Mouse (Mus musculus) embryonic facial prominence, embryonic 11.5 days (tissue): ENCODE data around the gene Lta. TPM values are rescaled to one million over a fixed set of nuclear protein-coding genes. Genes with fewer than 3 reads are reported as not detected.

Experiments used
- ATAC-seq: fragments of 200-750 bp; cut with Nextera tagmentation; replicated peaks from 2 replicates; pipeline ENCODE4 v1.8.0; 2017; ENCODE audit warnings: low read depth; ENCODE audit not compliant: insufficient number of reproducible peaks, low FRiP score, low TSS enrichment
- DNase-seq: peaks from one replicate; pipeline ENCODE4 v3.0.0-alpha.2; 2015; ENCODE audit warnings: low spot score
- H3K27ac ChIP-seq: fragments of 300-500 bp; sonication (generic); replicated peaks from 2 replicates; pipeline ENCODE4 v1.5.1; 2014; ENCODE audit warnings: mild to moderate bottlenecking, low read depth, low read length, control low read depth
- H3K27me3 ChIP-seq: fragments of 300-500 bp; sonication (generic); 2 replicates; pipeline ENCODE4 v1.6.1; 2014; ENCODE audit warnings: mild to moderate bottlenecking, low read length, moderate library complexity, mixed read lengths; ENCODE audit not compliant: control insufficient read depth, insufficient read depth
- H3K36me3 ChIP-seq: fragments of 300-500 bp; sonication (generic); replicated peaks from 2 replicates; pipeline ENCODE4 v1.6.1; 2014; ENCODE audit warnings: low read depth, mild to moderate bottlenecking, low read length, moderate library complexity, mixed read lengths; ENCODE audit not compliant: control insufficient read depth, insufficient read depth
- H3K4me1 ChIP-seq: fragments of 300-500 bp; sonication (generic); 2 replicates; pipeline ENCODE4 v1.6.1; 2014; ENCODE audit warnings: low read length, mixed read lengths; ENCODE audit not compliant: control insufficient read depth, insufficient read depth
- H3K4me2 ChIP-seq: fragments of 300-500 bp; sonication (generic); 2 replicates; pipeline ENCODE4 v1.6.1; 2014; ENCODE audit warnings: low read depth, mild to moderate bottlenecking, control low read depth, low read length, moderate library complexity
- H3K4me3 ChIP-seq: fragments of 300-500 bp; sonication (generic); 2 replicates; pipeline ENCODE4 v1.5.1; 2014; ENCODE audit warnings: low read depth, low read length, control low read depth
- H3K9ac ChIP-seq: fragments of 300-500 bp; sonication (generic); replicated peaks from 2 replicates; pipeline ENCODE4 v1.6.1; 2014; ENCODE audit warnings: mild to moderate bottlenecking, control low read depth, low read length
- H3K9me3 ChIP-seq: fragments of 300-500 bp; sonication (generic); replicated peaks from 2 replicates; pipeline ENCODE4 v1.6.1; 2016; ENCODE audit warnings: mild to moderate bottlenecking, low read length, inconsistent platforms, mixed read lengths; ENCODE audit not compliant: control insufficient read depth
- WGBS: fragments of 180-500 bp; shearing (Covaris S2); extraction: QIAGEN DNeasy Blood & Tissue Kit; methylation state at CpG from one replicate; pipeline ENCODE4 v1.1.7; 2014; 5-methylcytosine and 5-hydroxymethylcytosine counted together
- polyA plus RNA-seq: library from polyadenylated mRNA; unstranded; fragments of >200 nt; fragmentation: Nextera tagmentation; extraction: Ambion mirVana; gene quantifications from 2 replicates; pipeline ENCODE4 v1.2.1, GENCODE M21; 2014

Gene Lta
- polyA plus RNA-seq, 1 experiment from 2014 or later: not detected

- Histone ChIP-seq H3K4me3 (no peak overlapping the region), H3K9me3 (no peaks in the 10 kb centered on the region), H3K4me2 (no peak overlapping the region), H3K27me3 (no peaks in the 10 kb centered on the region), H3K27ac (no peak overlapping the region), H3K36me3 (no peaks in the 10 kb centered on the region), H3K4me1 (no peaks in the 10 kb centered on the region), H3K9ac (no peak overlapping the region)
- no peak for ATAC-seq
- 87% methylated on average over 5 of the region's 5 CpGs for WGBS
- no peak for DNase-seq
Observed at GRCm38 (mm10) chr17:35180093-35180492, 25.1 kb downstream of the Lta start.

GRCm38 (mm10) chr17:35178528-35178927 is 26.6 kb downstream of the Lta start:
- 11% methylated on average over 5 of the region's 5 CpGs for WGBS
- no peaks in the 10 kb centered on the region for H3K36me3 ChIP-seq
- peak; percentile 79 for DNase-seq
- no peaks in the 10 kb centered on the region for H3K9me3 ChIP-seq
- no peak overlapping the region for H3K4me3 ChIP-seq
- H3K9ac ChIP-seq: no peak overlapping the region
- H3K4me2 ChIP-seq: no peak overlapping the region
- ATAC-seq: peak; percentile 76
- no peak overlapping the region for H3K27ac ChIP-seq
- no peaks in the 10 kb centered on the region for H3K27me3 ChIP-seq
- H3K4me1 ChIP-seq: no peaks in the 10 kb centered on the region

GRCm38 (mm10) chr17:35175968-35176367 is 29.2 kb downstream of the Lta start, which contains the start of gene Aif1:
TSS of gene Aif1 (minus strand) at chr17:35176068.
- H3K4me3 ChIP-seq: no peak within 1 kb of the TSS
- no peak within 1 kb of the TSS for H3K27ac ChIP-seq
- DNase-seq: no peak

GRCm38 (mm10) chr17:35175382-35175781 is 29.8 kb downstream of the Lta start:
- Histone ChIP-seq H3K4me1 (no peaks in the 10 kb centered on the region), H3K36me3 (no peaks in the 10 kb centered on the region), H3K9me3 (no peaks in the 10 kb centered on the region), H3K9ac (no peak overlapping the region), H3K4me2 (no peak overlapping the region), H3K27ac (no peak overlapping the region), H3K4me3 (no peak overlapping the region), H3K27me3 (no peaks in the 10 kb centered on the region)
- DNase-seq: no peak
- no peak for ATAC-seq
- 77% methylated on average over 6 of the region's 6 CpGs for WGBS

More at GRCm38 (mm10) chr17:35175968-35176367, 29.2 kb downstream of the Lta start, which contains the start of gene Aif1:
- WGBS: 42% methylated on average over 2 of the region's 2 CpGs
- Histone ChIP-seq H3K36me3 (no peaks in the 10 kb centered on the region), H3K4me2 (no peak within 1 kb of the TSS), H3K4me1 (no peaks in the 10 kb centered on the region), H3K27me3 (no peaks in the 10 kb centered on the region), H3K9ac (no peak within 1 kb of the TSS), H3K9me3 (no peaks in the 10 kb centered on the region)
- no peak for ATAC-seq

- Histone ChIP-seq H3K4me1 (no peaks in the 10 kb centered on the region), H3K4me2 (no peak overlapping the region), H3K4me3 (no peak overlapping the region), H3K27me3 (no peaks in the 10 kb centered on the region), H3K27ac (no peak overlapping the region), H3K9ac (no peak overlapping the region), H3K36me3 (no peaks in the 10 kb centered on the region), H3K9me3 (no peaks in the 10 kb centered on the region)
- DNase-seq (no peak), ATAC-seq (no peak)
- 65% methylated on average over 8 of the region's 8 CpGs for WGBS
Observed at GRCm38 (mm10) chr17:35174201-35174977, 30.8 kb downstream of the Lta start.

GRCm38 (mm10) chr17:35173329-35173728 is 31.8 kb downstream of the Lta start:
- ATAC-seq (no peak), DNase-seq (no peak)
- no peak overlapping the region for H3K27ac ChIP-seq
- no peaks in the 10 kb centered on the region for H3K4me1 ChIP-seq
- no peak overlapping the region for H3K4me2 ChIP-seq
- WGBS: 70% methylated on average over 3 of the region's 3 CpGs
- no peak overlapping the region for H3K9ac ChIP-seq
- no peaks in the 10 kb centered on the region for H3K27me3 ChIP-seq
- no peaks in the 10 kb centered on the region for H3K36me3 ChIP-seq
- no peaks in the 10 kb centered on the region for H3K9me3 ChIP-seq
- no peak overlapping the region for H3K4me3 ChIP-seq

GRCm38 (mm10) chr17:35172445-35173234 is 32.5 kb downstream of the Lta start:
- no peak overlapping the region for H3K9ac ChIP-seq
- H3K4me1 ChIP-seq: no peaks in the 10 kb centered on the region
- H3K27me3 ChIP-seq: no peaks in the 10 kb centered on the region
- ATAC-seq (no peak), DNase-seq (no peak)
- 72% methylated on average over 11 of the region's 11 CpGs for WGBS
- H3K4me2 ChIP-seq: no peak overlapping the region
- no peak overlapping the region for H3K4me3 ChIP-seq
- H3K27ac ChIP-seq: no peak overlapping the region
- H3K36me3 ChIP-seq: no peaks in the 10 kb centered on the region
- H3K9me3 ChIP-seq: no peaks in the 10 kb centered on the region
